Mouse (Mus musculus): Measurements from ENCODE around the gene Svop. TPM values are rescaled to one million over a fixed set of nuclear protein-coding genes. Genes with fewer than 3 reads are reported as not detected.

Gene Svop
- polyA plus RNA-seq, 1 experiment from 2014 or later = 8.9 TPM

- Histone ChIP-seq H3K4me1 (peaks cover 33% of the 10 kb centered on the region), H3K27me3 (ENCODE audit: low read depth, poor library complexity, severe bottlenecking) (no peaks in the 10 kb centered on the region), H3K9me3 (replicated peaks) (0 out of 2 replicates have a peak, but pooled peaks cover 4% of the 10 kb centered on the region), H3K4me3 (no peak overlapping the region), H3K36me3 (0 out of 2 replicates have a peak, but pooled peaks cover 2% of the 10 kb centered on the region), H3K27ac (replicated peaks) (no peak overlapping the region)
- no peak for DNase-seq (ENCODE audit: low spot score)
- 81% methylated on average over 3 of the region's 3 CpGs for WGBS
These were observed 59.1 kb downstream of the Svop start for GRCm38 (mm10) chr5:114032161-114032763.

- H3K4me1 ChIP-seq = peaks cover 26% of the 10 kb centered on the region
- no peak for DNase-seq (ENCODE audit: low spot score)
- 0 out of 2 replicates have a peak, but pooled peaks cover 4% of the 10 kb centered on the region for H3K9me3 ChIP-seq (replicated peaks)
- H3K36me3 ChIP-seq = 0 out of 2 replicates have a peak, but pooled peaks cover 2% of the 10 kb centered on the region
- WGBS = 91% methylated on average over 12 of the region's 12 CpGs
- H3K4me3 ChIP-seq = no peak overlapping the region
- no peak overlapping the region; the same call in 1 of the 2 replicates for H3K27ac ChIP-seq (replicated peaks)
- no peaks in the 10 kb centered on the region for H3K27me3 ChIP-seq (ENCODE audit: low read depth, poor library complexity, severe bottlenecking)
These were observed 60.7 kb downstream of the Svop start for GRCm38 (mm10) chr5:114030652-114031051.

GRCm38 (mm10) chr5:114028111-114028510 is 63.3 kb downstream of the Svop start:
- Histone ChIP-seq H3K4me3 (no peak overlapping the region), H3K27ac (replicated peaks) (no peak overlapping the region; the same call in 1 of the 2 replicates), H3K27me3 (ENCODE audit: low read depth, poor library complexity, severe bottlenecking) (no peaks in the 10 kb centered on the region), H3K36me3 (no peaks in the 10 kb centered on the region), H3K9me3 (replicated peaks) (0 out of 2 replicates have a peak, but pooled peaks cover 4% of the 10 kb centered on the region), H3K4me1 (peaks cover 23% of the 10 kb centered on the region)
- no peak for DNase-seq (ENCODE audit: low spot score)
- 88% methylated on average over 12 of the region's 12 CpGs for WGBS

DNA sequence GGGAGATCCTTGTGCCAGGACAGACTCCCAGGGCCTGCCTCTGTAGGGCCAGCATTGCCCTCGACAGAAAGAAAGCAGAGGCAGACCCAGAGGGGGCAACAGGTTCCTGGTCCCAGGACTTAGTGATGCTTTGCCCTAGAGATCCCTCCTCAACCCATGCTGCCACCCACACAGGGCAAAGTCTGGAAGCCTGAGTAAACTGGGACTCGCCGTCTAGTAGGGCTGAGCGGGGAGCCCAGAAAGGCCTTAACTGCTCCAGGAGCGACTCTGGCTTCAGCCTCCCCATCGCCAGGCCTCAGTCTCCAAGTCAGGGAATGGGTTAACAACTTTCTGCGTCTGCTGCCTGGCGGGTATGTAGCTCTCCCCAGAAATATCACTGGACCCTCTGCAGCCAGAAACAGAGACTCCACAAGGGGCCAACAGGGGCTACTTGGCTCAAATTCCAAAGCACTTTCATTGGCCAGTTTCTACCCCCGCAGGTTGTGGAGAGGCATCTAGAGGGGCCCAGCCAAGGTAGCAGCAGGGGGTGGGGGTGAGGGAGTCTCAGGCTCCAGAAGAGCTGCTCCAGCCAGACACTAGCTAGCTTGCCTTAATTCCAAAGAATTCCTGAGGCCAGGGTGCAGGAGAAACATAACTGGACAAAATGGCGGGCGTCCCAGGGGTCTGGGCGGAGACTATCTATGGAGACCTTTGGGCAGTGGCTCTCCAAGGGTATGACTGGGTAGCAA is 64.0 kb downstream of the Svop start:
- Histone ChIP-seq H3K4me1 (peaks cover 23% of the 10 kb centered on the region), H3K27ac (replicated peaks) (no peak overlapping the region), H3K27me3 (ENCODE audit: low read depth, poor library complexity, severe bottlenecking) (no peaks in the 10 kb centered on the region), H3K4me3 (no peak overlapping the region), H3K36me3 (no peaks in the 10 kb centered on the region), H3K9me3 (replicated peaks) (0 out of 2 replicates have a peak, but pooled peaks cover 4% of the 10 kb centered on the region)
- no peak for DNase-seq (ENCODE audit: low spot score)
- WGBS = 90% methylated on average over 12 of the region's 12 CpGs

- H3K36me3 ChIP-seq = no peaks in the 10 kb centered on the region
- H3K27me3 ChIP-seq (ENCODE audit: low read depth, poor library complexity, severe bottlenecking) = no peaks in the 10 kb centered on the region
- H3K4me1 ChIP-seq = peaks cover 15% of the 10 kb centered on the region
- peak; percentile 28 for DNase-seq (ENCODE audit: low spot score)
- H3K4me3 ChIP-seq = no peak overlapping the region
- no peaks in the 10 kb centered on the region for H3K9me3 ChIP-seq (replicated peaks)
- no peak overlapping the region for H3K27ac ChIP-seq (replicated peaks)
- 9% methylated on average over 10 of the region's 10 CpGs for WGBS
These were observed 66.5 kb downstream of the Svop start for GRCm38 (mm10) chr5:114024885-114025284.

DNA sequence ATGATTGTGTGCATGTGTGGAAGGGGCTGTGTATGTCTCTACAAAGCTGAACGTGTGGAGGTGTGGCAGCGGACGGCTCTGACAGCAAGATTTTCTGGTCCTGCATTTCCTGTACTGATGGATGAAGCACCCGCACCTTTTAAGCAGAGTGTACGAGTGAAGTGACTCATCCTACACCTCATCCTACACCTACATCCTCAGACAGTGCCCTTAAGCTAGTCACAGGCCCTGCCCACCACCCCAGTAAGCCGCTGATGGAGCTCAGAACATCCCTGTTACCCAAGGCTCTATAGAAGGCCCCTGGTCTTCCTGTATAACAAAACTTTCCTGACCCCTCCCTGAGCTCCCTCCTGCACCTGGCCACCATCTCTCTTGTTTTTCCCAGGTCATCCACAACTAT is 67.0 kb downstream of the Svop start:
- no peak for DNase-seq (ENCODE audit: low spot score)
- Histone ChIP-seq H3K9me3 (replicated peaks) (no peaks in the 10 kb centered on the region), H3K4me1 (peaks cover 10% of the 10 kb centered on the region), H3K27me3 (ENCODE audit: low read depth, poor library complexity, severe bottlenecking) (no peaks in the 10 kb centered on the region), H3K36me3 (no peaks in the 10 kb centered on the region), H3K4me3 (no peak overlapping the region), H3K27ac (replicated peaks) (no peak overlapping the region)
- 67% methylated on average over 6 of the region's 6 CpGs for WGBS

DNA sequence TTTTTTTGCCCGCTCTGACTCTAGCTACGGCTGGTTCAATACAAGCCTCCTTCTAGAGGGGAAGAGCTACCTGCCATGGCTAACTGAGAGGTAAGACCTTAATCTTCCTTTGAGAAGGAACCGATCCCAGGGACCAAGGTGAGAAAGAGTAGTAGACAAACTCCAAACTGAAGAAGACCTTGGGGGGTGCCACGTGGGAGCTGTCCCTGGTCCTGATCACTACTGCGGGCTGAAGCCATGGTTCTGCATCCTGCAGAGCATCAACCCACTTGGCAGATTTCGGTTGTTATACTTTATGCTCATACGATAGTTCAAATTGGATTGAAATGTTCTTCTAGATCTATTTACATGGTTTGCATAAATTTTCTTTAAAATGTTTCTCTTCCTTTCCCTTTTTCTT is 76.2 kb downstream of the Svop start:
- DNase-seq (ENCODE audit: low spot score) = no peak
- 70% methylated on average over 7 of the region's 7 CpGs for WGBS
- Histone ChIP-seq H3K4me3 (no peak overlapping the region), H3K36me3 (no peaks in the 10 kb centered on the region), H3K9me3 (replicated peaks) (no peaks in the 10 kb centered on the region), H3K4me1 (no peaks in the 10 kb centered on the region; the same call in 1 of the 2 replicates), H3K27ac (replicated peaks) (no peak overlapping the region), H3K27me3 (ENCODE audit: low read depth, poor library complexity, severe bottlenecking) (no peaks in the 10 kb centered on the region)

DNA sequence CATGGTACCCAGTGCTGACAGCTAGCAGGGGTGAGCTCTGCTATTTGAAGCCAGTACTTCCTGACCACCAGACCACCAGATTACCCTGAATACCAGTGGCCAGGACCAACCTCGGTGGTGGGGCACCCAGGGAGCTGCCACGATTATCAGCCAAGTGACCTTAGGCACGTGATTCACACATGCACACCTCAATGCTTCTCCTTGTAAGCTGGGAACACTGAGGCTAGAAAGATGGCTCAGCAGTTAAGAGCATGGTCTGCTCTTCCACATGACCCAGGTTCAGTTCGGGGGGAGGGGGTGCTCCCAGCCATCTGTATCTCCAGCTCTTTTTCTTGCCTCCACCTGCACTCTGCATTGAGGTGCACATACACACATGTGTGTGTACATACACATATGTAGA is 82.3 kb downstream of the Svop start:
- H3K27me3 ChIP-seq (ENCODE audit: low read depth, poor library complexity, severe bottlenecking) = no peaks in the 10 kb centered on the region
- H3K4me3 ChIP-seq = no peak overlapping the region
- no peak overlapping the region for H3K27ac ChIP-seq (replicated peaks)
- H3K36me3 ChIP-seq = no peaks in the 10 kb centered on the region
- H3K4me1 ChIP-seq = no peaks in the 10 kb centered on the region
- DNase-seq (ENCODE audit: low spot score) = no peak
- no peaks in the 10 kb centered on the region for H3K9me3 ChIP-seq (replicated peaks)
- 81% methylated on average over 4 of the region's 4 CpGs for WGBS

- Histone ChIP-seq H3K27me3 (ENCODE audit: low read depth, poor library complexity, severe bottlenecking) (no peaks in the 10 kb centered on the region), H3K27ac (replicated peaks) (0 out of 2 replicates have a peak overlapping the region, but pooled peaks have one; percentile 28)
- WGBS = 81% methylated on average over 12 of the region's 12 CpGs
These were observed 83.5 kb downstream of the Svop start for GRCm38 (mm10) chr5:114007753-114008453.

GRCm38 (mm10) chr5:114006974-114007373 is 84.4 kb downstream of the Svop start:
- DNase-seq (ENCODE audit: low spot score) = no peak
- H3K4me1 ChIP-seq = peaks cover 6% of the 10 kb centered on the region; the same call in 1 of the 2 replicates
- H3K27ac ChIP-seq (replicated peaks) = no peak overlapping the region
- no peaks in the 10 kb centered on the region for H3K27me3 ChIP-seq (ENCODE audit: low read depth, poor library complexity, severe bottlenecking)
- H3K4me3 ChIP-seq = no peak overlapping the region
- no peaks in the 10 kb centered on the region for H3K9me3 ChIP-seq (replicated peaks)
- no peaks in the 10 kb centered on the region for H3K36me3 ChIP-seq
- WGBS = 84% methylated on average over 4 of the region's 4 CpGs

More at GRCm38 (mm10) chr5:114007753-114008453, 83.5 kb downstream of the Svop start:
- H3K9me3 ChIP-seq (replicated peaks) = no peaks in the 10 kb centered on the region
- peaks cover 6% of the 10 kb centered on the region; the same call in 1 of the 2 replicates for H3K4me1 ChIP-seq
- H3K4me3 ChIP-seq = no peak overlapping the region
- H3K36me3 ChIP-seq = no peaks in the 10 kb centered on the region
- DNase-seq (ENCODE audit: low spot score) = no peak

DNA sequence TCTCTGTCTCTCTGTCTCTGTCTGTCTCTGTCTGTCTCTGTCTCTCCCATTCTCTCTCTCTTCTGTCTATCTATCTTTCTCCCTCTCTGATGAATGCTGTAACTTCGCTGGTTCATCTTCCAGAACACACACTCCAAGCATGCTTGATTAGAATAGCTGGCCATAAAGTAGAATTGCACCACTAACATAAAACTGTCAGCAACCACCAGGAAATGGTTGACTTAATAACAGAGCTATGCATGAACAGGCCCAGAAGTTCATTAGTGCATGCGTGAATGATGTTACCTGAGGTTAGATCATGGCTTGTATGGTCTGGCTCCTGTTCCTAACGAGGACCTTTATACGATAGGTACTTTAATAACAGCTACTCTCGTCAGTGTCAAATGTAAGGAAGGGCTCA is 86.3 kb downstream of the Svop start:
- H3K27ac ChIP-seq (replicated peaks) = no peak overlapping the region
- DNase-seq (ENCODE audit: low spot score) = no peak
- 92% methylated on average over 5 of the region's 5 CpGs for WGBS
- H3K27me3 ChIP-seq (ENCODE audit: low read depth, poor library complexity, severe bottlenecking) = no peaks in the 10 kb centered on the region
- no peaks in the 10 kb centered on the region for H3K9me3 ChIP-seq (replicated peaks)
- peaks cover 6% of the 10 kb centered on the region; the same call in 1 of the 2 replicates for H3K4me1 ChIP-seq
- H3K4me3 ChIP-seq = no peak overlapping the region
- no peaks in the 10 kb centered on the region for H3K36me3 ChIP-seq

DNA sequence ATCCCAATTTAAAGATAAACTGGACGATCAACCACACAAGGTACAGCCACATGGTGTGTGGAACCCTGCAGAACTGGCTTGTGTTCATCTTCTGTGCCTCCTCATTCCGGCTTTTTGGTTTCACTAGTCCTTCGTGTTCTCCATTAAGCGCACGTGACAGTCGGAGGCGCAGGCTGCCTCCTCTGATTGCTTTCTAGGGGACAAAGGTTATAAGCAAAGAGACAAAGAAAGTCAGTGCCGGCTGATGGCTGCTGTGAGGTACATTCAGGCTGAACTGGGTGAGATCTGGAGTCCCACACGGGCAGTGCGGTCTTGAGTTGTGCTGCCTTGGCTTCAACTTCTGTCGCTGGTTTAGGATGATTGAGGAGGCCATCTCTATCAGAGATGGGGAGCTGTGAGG is 86.8 kb downstream of the Svop start:
- no peak overlapping the region for H3K27ac ChIP-seq (replicated peaks)
- H3K4me1 ChIP-seq = peaks cover 6% of the 10 kb centered on the region; the same call in 1 of the 2 replicates
- H3K27me3 ChIP-seq (ENCODE audit: low read depth, poor library complexity, severe bottlenecking) = no peaks in the 10 kb centered on the region
- 85% methylated on average over 11 of the region's 11 CpGs for WGBS
- H3K36me3 ChIP-seq = no peaks in the 10 kb centered on the region
- no peaks in the 10 kb centered on the region for H3K9me3 ChIP-seq (replicated peaks)
- H3K4me3 ChIP-seq = no peak overlapping the region
- no peak for DNase-seq (ENCODE audit: low spot score)

Measured in midbrain, embryonic 10.5 days (tissue).